Mouse (Mus musculus): ENCODE data around the gene Wdr44.

DNA sequence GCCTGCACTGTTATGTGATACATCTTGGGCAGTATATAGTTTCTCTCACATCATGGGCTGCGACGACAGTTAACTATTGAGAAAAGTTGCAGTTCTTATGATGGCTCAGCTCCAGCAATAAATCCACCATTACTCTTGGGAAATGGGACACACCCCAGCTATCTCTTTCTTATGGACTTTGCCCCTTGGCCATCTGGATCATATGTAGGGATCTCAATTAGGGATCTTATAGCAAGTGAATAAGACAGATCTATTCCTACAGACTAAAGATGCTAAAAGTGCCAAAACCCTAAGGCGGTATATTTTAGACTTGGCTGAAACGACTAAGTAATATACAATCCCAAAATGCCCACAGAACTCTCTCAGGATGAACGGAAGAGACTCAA, 522 bp upstream of the Wdr44 start:
- no peak for TF ChIP-seq CTCF (IDR thresholded peaks at IDR 0.05; ENCODE audit: insufficient read depth, low read length)
- TF ChIP-seq POLR2A (IDR thresholded peaks at IDR 0.05; ENCODE audit: borderline replicate concordance, extremely low read depth, low read depth, low read length) = no peak
